Comparison of ENCODE assay signal across 16 mouse cellular contexts in genomic region chr4:141932785-141933574, GRCm38 (mm10). TPM values are rescaled to one million over a fixed set of nuclear protein-coding genes. Genes with fewer than 3 reads are reported as not detected.
DNase-seq lines count a peak whose midpoint lies in the region; ATAC-seq and TF ChIP-seq lines count a peak whose summit lies in the region.
"Had no signal": no experiment of that assay in that cellular context is flagged by ENCODE, and none has a peak within 500 bp of the region (broad histone marks: within the 10 kb centered on the region; RNA-seq: fewer than 3 reads in every experiment).

No protein-coding gene starts in this region.

- no peaks in the 10 kb centered on the region for H3K36me3 ChIP-seq in heart, embryonic 12.5 days
- no peaks in the 10 kb centered on the region for H3K36me3 ChIP-seq in embryonic facial prominence, embryonic 10.5 days (replicated peaks)
- no peaks in the 10 kb centered on the region for H3K36me3 ChIP-seq in hindbrain, embryonic 13.5 days
- H3K36me3 ChIP-seq in midbrain, embryonic 10.5 days: no peaks in the 10 kb centered on the region
- H3K36me3 ChIP-seq: lung, embryonic 15.5 days; neural tube, embryonic 12.5 days had no signal

- no peak overlapping the region for H3K4me2 ChIP-seq in heart, embryonic 12.5 days
- 0 out of 2 replicates have a peak overlapping the region, but pooled peaks have one; percentile 6 for H3K4me2 ChIP-seq in hindbrain, embryonic 13.5 days
- H3K4me2 ChIP-seq: lung, embryonic 15.5 days; neural tube, embryonic 12.5 days had no signal

- peaks cover 16% of the 10 kb centered on the region for H3K4me1 ChIP-seq in heart, embryonic 12.5 days (replicated peaks)
- H3K4me1 ChIP-seq in embryonic facial prominence, embryonic 10.5 days: peaks cover 26% of the 10 kb centered on the region
- H3K4me1 ChIP-seq in hindbrain, embryonic 13.5 days (replicated peaks): peaks cover 16% of the 10 kb centered on the region
- peaks cover 38% of the 10 kb centered on the region for H3K4me1 ChIP-seq in midbrain, embryonic 10.5 days

- 0 out of 2 replicates have a peak overlapping the region, but pooled peaks have one; percentile 26 for H3K9ac ChIP-seq in heart, embryonic 12.5 days
- H3K9ac ChIP-seq in hindbrain, embryonic 13.5 days: no peak overlapping the region
- H3K9ac ChIP-seq: lung, embryonic 15.5 days; neural tube, embryonic 12.5 days had no signal

- no peaks in the 10 kb centered on the region for H3K27me3 ChIP-seq in heart, embryonic 12.5 days (replicated peaks)
- no peaks in the 10 kb centered on the region for H3K27me3 ChIP-seq in embryonic facial prominence, embryonic 10.5 days (replicated peaks; ENCODE audit: low read depth, poor library complexity, severe bottlenecking)
- H3K27me3 ChIP-seq in hindbrain, embryonic 13.5 days: no peaks in the 10 kb centered on the region
- H3K27me3 ChIP-seq in midbrain, embryonic 10.5 days (ENCODE audit: low read depth, poor library complexity, severe bottlenecking): no peaks in the 10 kb centered on the region
- H3K27me3 ChIP-seq: lung, embryonic 15.5 days; neural tube, embryonic 12.5 days had no signal

- H3K27ac ChIP-seq in heart, embryonic 12.5 days (ENCODE audit: poor library complexity, severe bottlenecking): no peak overlapping the region
- H3K27ac ChIP-seq in embryonic facial prominence, embryonic 10.5 days (replicated peaks): peak overlapping the region; percentile 59; the same call in 1 of the 2 replicates
- no peak overlapping the region for H3K27ac ChIP-seq in hindbrain, embryonic 13.5 days
- H3K27ac ChIP-seq in midbrain, embryonic 10.5 days (replicated peaks): peak overlapping the region; percentile 77
- no peak overlapping the region for H3K27ac ChIP-seq in layer of hippocampus, adult 2 months
- H3K27ac ChIP-seq: lung, embryonic 15.5 days; neural tube, embryonic 12.5 days had no signal

- H3K9me3 ChIP-seq in heart, embryonic 12.5 days (replicated peaks): no peaks in the 10 kb centered on the region
- H3K9me3 ChIP-seq in embryonic facial prominence, embryonic 10.5 days: no peaks in the 10 kb centered on the region
- no peaks in the 10 kb centered on the region for H3K9me3 ChIP-seq in hindbrain, embryonic 13.5 days
- no peaks in the 10 kb centered on the region for H3K9me3 ChIP-seq in midbrain, embryonic 10.5 days (replicated peaks)
- H3K9me3 ChIP-seq: lung, embryonic 15.5 days; neural tube, embryonic 12.5 days had no signal

- TF ChIP-seq CTCF in layer of hippocampus, adult 2 months (conservative IDR thresholded peaks at IDR 0.05): no peak

- H3K4me3 ChIP-seq in heart, embryonic 12.5 days: no peak overlapping the region
- no peak overlapping the region for H3K4me3 ChIP-seq in embryonic facial prominence, embryonic 10.5 days
- no peak overlapping the region for H3K4me3 ChIP-seq in hindbrain, embryonic 13.5 days
- peak overlapping the region; percentile 7; the same call in 1 of the 2 replicates for H3K4me3 ChIP-seq in midbrain, embryonic 10.5 days
- no peak overlapping the region for H3K4me3 ChIP-seq in layer of hippocampus, adult 2 months
- H3K4me3 ChIP-seq: lung, embryonic 15.5 days; neural tube, embryonic 12.5 days had no signal

- no peak for ATAC-seq in heart, embryonic 12.5 days (ENCODE audit: insufficient number of reproducible peaks, low FRiP score)
- peak; percentile 70 for ATAC-seq in hindbrain, embryonic 13.5 days (ENCODE audit: low FRiP score)
- ATAC-seq: activated CD4-positive, CD25-positive, alpha-beta regulatory T cell, adult 4 months had no signal

- no peak for DNase-seq in heart, adult 18-20 months
- peak; percentile 35 for DNase-seq in embryonic facial prominence, embryonic 10.5 days (ENCODE audit: low spot score)
- DNase-seq in midbrain, embryonic 10.5 days (ENCODE audit: low spot score): peak; percentile 67
- no peak for DNase-seq in right cerebral cortex, postnatal 36 days (ENCODE audit: low spot score in 2 of 2)
- DNase-seq in right cerebral cortex, adult 2 months (ENCODE audit: low spot score in 2 of 2): no peak
- no peak for DNase-seq in layer of hippocampus, adult 2 months (ENCODE audit: low spot score in 2 of 2)
- DNase-seq: B cell, adult 2 months; cerebellum, postnatal 36 days; heart, adult 11 months; kidney, postnatal 14 days; spleen, adult 18-20 months had no signal

- WGBS in heart, embryonic 12.5 days: 62% methylated on average over 14 of the region's 14 CpGs
- WGBS in embryonic facial prominence, embryonic 10.5 days: 65% methylated on average over 14 of the region's 14 CpGs
- WGBS in hindbrain, embryonic 13.5 days: 44% methylated on average over 14 of the region's 14 CpGs
- WGBS in midbrain, embryonic 10.5 days: 58% methylated on average over 14 of the region's 14 CpGs

RNA-seq across cellular contexts. Expression of gene Efhd2, which starts 58.3 kb away (rescaled TPM):
- polyA plus RNA-seq in heart, embryonic 12.5 days (2016; fragmentation: Nextera tagmentation; extraction: Ambion mirVana): 119 and 121 TPM in 2 replicates
- 10 to 100 TPM; 21.7 to 22.8 TPM for total RNA-seq in heart, adult 18-20 months (2021)
- 40.7 and 41.8 TPM in 2 replicates for polyA plus RNA-seq in embryonic facial prominence, embryonic 10.5 days (2016; fragmentation: Nextera tagmentation; extraction: Ambion mirVana)
- 68.1 and 68.6 TPM in 2 replicates for polyA plus RNA-seq in hindbrain, embryonic 13.5 days (2015; fragmentation: Nextera tagmentation; extraction: Ambion mirVana)
- 50.1 and 69.2 TPM in 2 replicates for polyA plus RNA-seq in midbrain, embryonic 10.5 days (2016; fragmentation: Nextera tagmentation; extraction: Ambion mirVana)
- total RNA-seq in layer of hippocampus, adult 2 months (2021): 100 to 1,000 TPM; 139 to 140 TPM

Comparison
In these comparisons a context has a peak if more than half of its experiments do, and no peak if none do; other contexts are left out.
1. H3K27ac ChIP-seq: peak in embryonic facial prominence, embryonic 10.5 days (single experiment) and midbrain, embryonic 10.5 days (single experiment); none in heart, embryonic 12.5 days (single experiment), hindbrain, embryonic 13.5 days (single experiment) and layer of hippocampus, adult 2 months (single experiment).
2. DNase-seq: peak in embryonic facial prominence, embryonic 10.5 days (single experiment) and midbrain, embryonic 10.5 days (single experiment); none in heart, adult 18-20 months (0 of 2), right cerebral cortex, postnatal 36 days (0 of 2), right cerebral cortex, adult 2 months (0 of 2) and layer of hippocampus, adult 2 months (0 of 2).